Mouse (Mus musculus): ENCODE results near the gene Rnf31.

The Rnf31 gene

DNA sequence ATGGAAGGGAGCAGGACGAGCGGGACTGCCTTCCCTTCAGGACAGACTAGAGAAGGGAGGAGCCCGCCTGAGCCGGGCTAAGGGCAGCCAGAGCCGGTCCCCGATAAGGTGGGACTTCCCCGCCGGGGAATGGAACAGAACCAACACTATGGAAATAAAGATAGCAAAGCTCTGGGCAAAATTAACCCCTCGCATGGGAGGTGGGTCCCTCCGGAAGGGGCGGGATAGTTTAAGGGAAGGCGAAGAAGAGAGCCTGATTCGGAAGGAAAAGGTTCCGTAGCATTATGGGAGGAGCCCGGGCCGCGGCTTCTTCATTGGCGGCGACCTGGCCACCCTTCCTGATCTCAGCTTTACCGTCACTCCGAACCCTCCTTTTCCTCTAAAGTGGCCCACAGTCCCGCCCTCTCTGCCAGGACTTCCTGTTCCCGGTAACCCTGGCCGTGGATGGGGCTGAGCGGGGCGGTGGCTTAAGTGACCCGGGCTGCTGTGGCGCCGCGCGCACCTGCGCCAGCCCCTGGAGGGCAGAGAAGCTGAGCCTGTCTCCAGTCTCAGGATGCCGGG lies at the start of gene Rnf31:
TSS of gene Rnf31 (plus strand) at position 378 of the 561 bp plus-strand sequence.
- under 1% methylated on average over 33 of the region's 33 CpGs for WGBS

DNA sequence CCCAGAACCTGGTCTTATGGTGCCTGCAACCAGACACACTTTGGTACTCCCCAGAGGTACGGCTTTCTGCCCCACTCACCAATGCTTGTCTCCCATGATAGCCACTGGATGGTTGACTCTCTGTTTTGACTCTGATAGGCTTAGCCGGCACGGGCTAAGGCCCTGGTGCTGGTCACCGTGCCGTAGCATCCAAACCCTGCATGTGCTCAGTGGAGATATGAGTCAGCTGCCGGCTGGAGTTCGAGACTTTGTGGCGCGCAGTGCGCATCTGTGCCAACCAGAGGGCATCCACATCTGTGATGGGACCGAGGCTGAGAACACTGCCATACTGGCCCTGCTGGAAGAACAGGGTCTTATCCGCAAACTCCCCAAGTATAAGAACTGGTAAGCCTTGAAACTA lies 49.2 kb upstream of the Rnf31 start:
- WGBS = 97% methylated on average over 12 of the region's 12 CpGs

DNA sequence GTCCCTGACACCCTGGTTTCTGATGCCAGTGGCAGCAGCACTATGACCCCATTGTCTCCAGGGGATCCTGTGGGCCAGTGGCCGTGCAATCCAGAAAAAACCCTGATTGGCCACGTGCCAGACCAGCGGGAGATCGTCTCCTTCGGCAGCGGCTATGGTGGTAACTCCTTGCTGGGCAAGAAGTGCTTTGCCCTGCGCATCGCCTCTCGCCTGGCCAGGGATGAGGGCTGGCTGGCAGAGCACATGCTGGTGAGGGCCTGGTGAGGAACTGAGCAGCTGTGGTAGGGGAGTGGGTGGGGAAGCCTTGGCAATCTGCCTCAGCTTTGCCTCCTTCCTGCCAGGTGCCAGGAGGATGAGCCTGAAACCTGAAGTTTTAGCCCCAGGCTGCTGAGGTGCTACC lies 47.2 kb upstream of the Rnf31 start:
- 34% methylated on average over 9 of the region's 9 CpGs for WGBS

DNA sequence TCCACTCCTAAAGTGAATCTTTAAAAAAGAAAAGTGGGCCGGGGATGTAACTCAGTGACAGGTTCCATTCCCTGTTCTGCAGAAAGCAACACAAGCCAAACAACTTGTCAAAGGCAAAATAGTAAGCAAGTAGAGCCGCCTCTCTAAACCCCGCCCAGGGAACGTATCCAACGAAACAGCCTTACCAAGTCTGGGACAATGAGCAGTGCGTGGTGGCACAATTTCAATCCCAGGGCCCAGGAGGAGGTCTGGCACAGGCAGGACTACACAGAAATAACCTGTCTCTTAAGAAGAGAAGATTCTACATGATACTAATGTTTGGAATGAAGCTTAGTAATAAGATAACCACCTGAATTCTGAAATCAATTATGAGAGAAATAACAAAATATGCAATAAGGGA lies 41.3 kb upstream of the Rnf31 start:
- WGBS = 73% methylated on average over 6 of the region's 6 CpGs

DNA sequence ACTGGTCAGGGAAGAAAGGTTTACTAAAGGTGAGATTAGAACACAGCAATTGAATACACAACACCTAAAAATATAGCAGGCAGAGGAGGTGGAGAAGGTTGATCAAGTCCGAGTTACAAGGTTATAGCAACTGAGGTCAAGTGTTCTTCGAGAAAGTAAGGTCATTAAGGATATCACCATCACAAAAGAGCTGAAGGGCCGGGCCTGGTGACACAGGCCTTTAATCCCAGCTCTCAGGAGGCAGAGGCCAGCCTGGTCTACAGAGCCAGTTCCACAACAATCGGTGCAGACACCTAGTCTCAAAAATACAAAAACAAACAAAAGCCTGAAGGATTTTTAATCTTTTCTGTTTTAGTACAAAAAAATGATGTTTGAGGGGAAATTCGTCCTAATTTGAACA lies 40.2 kb upstream of the Rnf31 start:
- WGBS = 84% methylated on average over 5 of the region's 5 CpGs

DNA sequence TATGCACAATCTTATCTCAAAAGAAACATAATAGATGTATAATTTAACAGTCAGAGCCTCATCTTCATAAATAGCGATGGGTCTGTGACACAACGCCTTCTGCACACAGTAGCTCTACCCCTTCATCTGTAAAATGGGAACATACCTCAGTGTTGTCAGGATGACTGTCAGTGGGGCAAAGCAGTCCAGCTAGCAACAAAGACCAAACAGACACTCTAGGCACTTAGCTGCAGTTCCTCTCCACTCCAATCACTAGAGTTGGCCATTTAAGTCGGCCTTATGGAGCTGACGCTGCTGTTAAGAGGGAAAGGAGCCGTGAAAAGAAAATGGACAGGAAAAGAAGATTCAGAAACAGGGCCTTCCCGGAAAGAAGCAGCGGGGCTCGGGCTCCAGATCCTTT lies 39.7 kb upstream of the Rnf31 start:
- WGBS = 90% methylated on average over 8 of the region's 8 CpGs

DNA sequence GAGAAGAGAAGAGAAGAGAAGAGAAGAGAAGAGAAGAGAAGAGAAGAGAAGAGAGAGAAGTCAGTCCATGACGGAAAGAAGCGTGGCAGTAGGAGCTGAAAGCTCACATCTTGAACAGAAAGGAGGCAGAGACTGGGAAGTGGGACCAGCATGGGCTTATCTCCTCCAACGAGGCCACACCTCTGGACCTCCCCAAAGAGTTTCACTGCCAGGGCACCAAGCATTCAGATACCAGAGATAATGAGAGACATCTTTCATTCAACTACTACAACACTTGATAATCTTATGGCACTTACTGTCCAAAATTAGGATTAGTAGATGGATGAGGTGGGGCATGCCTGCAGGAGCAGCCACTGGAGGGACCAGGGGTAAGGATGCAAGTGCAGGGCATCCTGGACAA lies 35.7 kb upstream of the Rnf31 start:
- 86% methylated on average over 3 of the region's 3 CpGs for WGBS

DNA sequence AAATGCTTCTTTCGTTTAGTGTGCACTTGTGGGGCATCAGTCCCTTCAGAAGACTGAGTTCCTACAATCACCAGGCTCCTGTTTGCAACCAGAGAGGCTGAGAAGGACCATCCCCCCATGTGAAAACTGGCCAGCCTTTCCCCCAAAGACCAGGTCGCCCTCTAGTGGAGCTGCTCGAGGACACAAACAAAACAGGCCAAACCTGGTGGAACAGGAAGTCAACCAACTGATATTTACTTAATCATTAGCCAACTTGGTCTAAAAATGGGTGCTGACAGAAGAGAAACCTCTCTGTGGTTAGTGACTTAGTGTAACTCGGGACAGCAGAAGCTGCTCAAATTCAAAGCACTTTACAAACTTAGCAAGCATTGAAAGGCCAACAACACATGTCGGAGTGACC lies 34.5 kb upstream of the Rnf31 start:
- WGBS = 29% methylated on average over 5 of the region's 5 CpGs

DNA sequence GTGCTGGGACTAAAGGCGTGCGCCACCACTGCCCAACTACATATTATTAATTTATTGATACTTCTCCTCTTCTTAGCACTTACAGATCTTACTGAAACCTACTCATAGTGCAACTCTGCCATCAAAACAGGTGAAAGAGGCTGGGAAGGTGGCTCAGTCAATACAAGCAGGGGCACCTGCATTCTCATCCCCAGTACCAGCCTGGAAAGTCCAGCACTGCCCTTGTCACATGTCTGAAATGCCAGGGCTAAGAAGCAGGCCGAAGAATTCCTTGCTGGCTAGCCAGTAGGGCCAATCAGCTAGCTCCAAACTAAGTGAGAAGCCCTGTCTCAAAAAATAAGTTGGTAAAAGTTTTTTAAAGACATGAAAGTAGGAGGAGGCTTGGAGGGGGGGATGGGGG lies 33.9 kb upstream of the Rnf31 start:
- 93% methylated on average over 3 of the region's 3 CpGs for WGBS

DNA sequence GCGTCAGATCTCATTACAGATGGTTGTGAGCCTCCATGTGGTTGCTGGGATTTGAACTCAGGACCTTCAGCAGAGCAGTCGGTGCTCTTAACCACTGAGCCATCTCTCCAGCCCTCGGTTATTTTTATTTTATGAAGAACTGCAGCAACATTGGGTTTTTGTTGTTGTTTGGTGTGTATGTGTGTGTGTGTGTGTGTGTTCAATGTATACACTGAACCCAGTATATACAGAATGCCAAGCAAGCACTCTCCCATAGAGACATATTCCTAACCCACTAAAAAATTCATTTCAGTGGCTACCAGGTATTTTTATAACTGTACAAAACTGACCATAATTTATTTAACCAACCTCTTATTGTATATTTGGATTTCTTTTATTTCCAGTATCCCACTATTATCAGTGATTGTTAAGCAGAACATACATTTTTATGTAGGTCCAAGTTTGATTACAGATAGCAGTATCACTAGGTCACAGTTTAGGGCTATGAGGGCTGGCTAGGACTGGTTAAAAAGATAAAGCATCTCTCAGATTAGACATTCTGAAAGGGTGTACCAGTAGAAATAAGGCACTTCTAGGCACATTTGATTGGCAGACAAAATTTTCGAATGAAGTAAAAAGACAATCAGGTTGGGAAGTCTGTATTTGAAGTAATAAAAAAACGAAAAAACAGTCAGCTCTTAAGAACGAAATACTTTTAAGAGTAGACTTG lies 32.6 kb upstream of the Rnf31 start:
- WGBS = 49% methylated on average over 6 of the region's 6 CpGs

DNA sequence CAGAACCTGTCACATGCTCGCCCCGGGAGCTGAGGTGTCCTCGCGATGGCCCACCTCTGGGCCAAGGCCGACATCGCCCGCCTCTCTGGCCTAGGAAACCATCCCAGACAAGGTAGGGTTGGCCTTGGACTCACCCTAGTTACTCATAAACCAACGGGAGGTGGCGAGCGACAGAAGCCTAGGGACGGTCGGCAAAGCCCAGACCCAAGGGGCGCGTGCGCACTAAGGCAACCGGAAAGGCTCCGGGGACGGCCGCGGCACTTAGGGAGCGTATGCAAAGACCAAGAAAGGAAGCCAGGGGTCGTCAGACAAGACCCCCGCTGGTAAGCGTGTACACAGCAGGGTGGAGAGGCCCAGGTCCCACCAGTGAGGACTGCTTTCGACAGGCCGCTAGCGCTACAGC lies 31.7 kb upstream of the Rnf31 start, which contains the start of gene Dcaf11:
TSS of gene Dcaf11 (plus strand) at position 208 of the 403 bp plus-strand sequence.
- WGBS = under 1% methylated on average over 27 of the region's 27 CpGs

DNA sequence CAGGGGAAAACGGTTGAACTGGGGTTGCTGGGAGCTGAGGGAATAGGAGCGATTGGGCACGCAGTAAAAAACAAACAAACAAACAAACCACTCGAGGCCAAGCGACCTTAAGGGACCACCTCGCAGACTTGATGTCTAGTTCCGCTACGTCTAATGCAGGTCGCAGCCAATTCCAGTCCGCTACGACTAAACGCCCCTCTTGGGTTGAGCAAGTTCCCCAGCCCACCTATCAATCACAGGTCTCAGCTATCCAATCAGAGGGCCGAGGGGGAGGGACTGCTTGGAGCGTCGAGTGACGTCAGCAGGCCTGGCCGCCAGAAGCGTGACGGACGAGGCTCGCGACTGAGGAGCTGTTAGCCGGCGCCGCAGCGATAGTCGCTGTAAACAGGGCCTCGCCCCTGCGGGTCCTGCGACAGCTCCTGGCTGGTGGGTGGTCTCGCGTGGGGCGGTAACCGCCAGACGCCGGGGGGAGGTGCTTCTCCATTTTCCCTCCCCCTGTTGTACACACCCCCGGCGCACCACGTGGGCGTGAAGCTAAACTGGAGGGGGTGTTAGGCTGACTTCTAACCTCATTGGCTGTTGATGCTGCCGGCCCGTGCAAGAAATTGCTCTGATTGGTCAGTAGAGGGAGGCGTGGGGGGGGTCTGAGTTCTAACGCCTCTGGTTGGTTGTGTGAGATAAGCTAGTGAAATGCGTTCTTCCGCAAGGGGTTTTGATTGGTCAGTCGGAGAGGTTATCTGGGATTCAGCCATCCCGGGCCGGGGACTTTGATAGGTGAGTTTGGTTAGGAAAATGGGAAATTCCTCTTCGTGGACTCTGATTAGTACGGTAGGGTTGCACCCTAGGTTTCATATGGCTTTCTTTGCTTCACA lies 31.1 kb upstream of the Rnf31 start, which contains the start of gene A730061H03Rik:
TSS of gene A730061H03Rik (minus strand) at position 205 of the 872 bp plus-strand sequence.
- WGBS = under 1% methylated on average over 51 of the region's 51 CpGs

DNA sequence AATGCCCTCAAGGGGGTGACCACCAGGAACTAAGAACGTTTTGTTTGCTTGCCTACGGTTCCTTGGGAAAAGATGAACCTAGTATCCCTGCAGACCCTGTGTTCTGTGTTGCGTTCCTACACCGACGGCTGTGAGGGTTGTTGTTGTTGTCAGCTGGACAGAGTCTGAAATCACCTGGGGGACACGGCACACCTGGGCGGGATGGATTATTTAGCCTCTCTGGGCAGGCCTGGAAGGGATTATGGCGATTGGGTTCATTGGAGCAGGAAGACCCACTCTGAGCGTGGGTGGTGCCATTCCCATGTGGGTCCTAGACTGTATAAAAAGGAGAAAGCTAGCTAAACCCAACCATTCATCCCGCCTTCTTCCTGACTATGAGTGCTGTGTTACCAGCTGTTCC lies 29.6 kb upstream of the Rnf31 start:
- whole genome bisulfite sequencing = 87% methylated on average over 10 of the region's 10 CpGs

DNA sequence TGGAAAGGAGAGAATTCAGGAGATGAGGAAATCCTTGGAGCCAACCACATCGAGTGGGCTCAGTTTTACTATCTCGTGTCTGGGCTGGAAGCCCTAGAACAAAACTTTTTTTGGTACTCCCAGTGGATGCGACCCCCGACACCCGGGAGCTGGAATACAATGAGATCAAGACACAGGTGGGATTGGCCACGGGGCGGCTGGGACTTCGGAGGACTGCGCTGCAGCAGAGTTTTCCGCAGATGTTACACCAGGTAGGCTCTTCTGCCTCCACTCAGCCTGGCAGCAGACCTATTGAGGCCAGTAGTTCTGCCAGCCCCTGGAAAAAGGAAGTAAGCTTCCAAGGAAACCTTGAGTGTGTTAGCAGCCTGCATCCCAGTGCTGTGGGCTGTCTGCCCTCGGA lies 28.3 kb upstream of the Rnf31 start:
- WGBS = 91% methylated on average over 11 of the region's 11 CpGs

DNA sequence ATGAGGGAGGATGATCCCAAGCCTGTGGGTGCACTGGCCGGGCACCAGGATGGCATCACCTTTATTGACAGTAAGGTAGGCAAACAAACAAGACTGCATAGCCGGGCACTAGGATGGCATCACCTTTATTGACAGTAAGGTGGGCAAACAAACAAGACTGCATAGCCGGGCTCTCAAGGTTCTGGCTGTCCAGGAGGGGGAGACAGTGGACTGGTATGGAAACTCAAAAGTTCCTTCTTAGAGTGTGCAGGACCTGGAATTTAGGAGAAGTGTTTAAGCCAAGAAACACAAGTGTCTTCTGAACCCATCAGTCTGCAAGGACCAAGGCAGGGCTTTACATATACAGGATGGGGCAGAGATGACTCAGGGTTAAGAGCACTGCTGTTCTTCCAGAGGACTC lies 25.8 kb upstream of the Rnf31 start:
- 83% methylated on average over 3 of the region's 3 CpGs for WGBS

DNA sequence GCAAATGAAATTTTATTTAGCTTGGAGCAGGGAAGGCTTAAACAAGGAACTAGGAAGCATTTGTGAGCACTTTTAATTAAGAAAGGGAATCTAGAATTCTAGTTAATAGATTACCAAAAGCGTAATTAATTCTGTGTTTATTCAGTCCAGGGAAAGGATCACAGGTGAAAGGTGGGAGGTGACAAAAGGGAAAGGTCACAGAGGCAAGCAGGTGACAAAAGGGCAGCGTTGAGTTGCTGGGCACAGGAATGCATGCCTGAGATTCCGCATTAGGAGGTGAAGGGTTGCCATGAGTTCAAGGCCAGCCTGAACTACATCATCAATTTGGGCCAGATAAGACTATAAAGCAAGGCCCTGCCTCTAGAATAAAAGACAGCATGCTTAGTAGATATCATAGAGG lies 24.0 kb upstream of the Rnf31 start:
- WGBS = 97% methylated on average over 3 of the region's 3 CpGs

DNA sequence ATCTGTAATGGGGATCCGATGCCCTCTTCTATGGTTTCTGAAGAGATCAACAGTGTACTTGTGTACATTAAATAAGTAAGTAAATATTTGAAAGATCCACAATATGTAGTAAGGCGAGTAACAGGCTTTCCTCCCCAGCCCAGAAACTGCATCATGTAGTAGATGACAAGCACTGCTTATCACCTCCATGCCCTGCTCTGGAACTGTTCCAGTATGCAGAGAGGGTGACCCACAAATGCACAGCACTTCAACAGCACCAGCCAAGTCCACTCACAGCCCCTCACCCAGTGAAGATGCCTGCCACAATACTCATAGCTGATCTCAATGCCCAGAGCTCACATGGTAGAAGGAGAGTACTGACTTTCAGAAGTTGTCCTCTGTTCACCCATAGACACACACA lies 20.9 kb upstream of the Rnf31 start:
- 98% methylated on average over 2 of the region's 2 CpGs for WGBS

DNA sequence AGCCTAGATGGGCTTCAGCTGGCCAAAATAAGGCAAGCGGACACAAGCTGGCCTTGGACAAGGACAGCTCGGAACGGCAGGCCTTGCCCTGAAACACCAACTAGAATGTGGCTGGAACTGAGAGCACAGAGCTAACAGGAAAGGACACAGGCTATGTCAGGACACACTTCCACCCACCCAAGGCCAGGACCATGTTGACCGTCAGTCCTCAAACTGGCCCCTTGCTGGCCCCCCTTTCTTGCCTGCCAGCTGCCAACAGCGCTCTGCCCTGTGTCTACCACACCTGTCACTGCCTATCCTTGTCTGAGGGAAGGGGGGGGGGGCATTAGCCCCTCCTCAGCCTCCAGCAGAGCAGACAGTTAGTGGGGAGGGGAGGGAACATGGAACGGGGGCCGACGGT lies 16.2 kb upstream of the Rnf31 start, which contains the start of gene Fitm1:
TSS of gene Fitm1 (plus strand) at position 316 of the 400 bp plus-strand sequence.
- WGBS = 76% methylated on average over 8 of the region's 8 CpGs

DNA sequence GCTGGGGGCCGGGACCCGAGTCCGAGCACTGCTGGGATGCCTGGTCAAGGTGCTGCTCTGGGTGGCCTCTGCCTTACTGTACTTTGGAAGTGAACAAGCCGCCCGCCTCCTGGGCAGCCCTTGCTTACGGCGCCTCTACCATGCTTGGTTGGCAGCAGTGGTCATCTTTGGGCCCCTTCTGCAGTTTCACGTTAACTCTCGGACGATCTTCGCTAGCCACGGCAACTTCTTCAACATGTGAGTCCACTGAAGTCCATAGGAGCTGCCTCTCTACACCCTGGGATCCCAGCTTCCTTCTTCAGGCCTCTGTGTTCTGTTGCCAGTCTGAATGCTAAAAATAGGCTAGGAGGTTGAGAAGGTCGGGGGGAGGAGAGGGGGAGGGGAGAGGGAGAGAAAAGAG lies 15.8 kb upstream of the Rnf31 start:
- WGBS = 79% methylated on average over 13 of the region's 13 CpGs

DNA sequence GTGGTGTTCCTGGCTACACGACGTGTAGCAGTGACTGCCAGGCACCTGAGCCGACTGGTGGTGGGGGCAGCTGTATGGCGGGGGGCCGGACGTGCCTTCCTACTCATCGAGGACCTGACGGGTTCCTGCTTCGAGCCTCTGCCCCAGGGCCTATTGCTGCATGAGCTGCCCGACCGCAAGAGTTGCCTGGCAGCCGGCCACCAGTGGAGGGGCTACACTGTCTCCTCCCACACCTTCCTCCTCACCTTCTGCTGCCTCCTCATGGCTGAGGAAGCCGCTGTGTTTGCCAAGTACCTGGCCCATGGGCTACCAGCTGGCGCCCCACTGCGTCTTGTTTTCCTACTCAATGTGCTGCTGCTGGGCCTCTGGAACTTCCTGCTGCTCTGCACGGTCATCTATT lies 15.1 kb upstream of the Rnf31 start:
- 67% methylated on average over 16 of the region's 16 CpGs for WGBS

DNA sequence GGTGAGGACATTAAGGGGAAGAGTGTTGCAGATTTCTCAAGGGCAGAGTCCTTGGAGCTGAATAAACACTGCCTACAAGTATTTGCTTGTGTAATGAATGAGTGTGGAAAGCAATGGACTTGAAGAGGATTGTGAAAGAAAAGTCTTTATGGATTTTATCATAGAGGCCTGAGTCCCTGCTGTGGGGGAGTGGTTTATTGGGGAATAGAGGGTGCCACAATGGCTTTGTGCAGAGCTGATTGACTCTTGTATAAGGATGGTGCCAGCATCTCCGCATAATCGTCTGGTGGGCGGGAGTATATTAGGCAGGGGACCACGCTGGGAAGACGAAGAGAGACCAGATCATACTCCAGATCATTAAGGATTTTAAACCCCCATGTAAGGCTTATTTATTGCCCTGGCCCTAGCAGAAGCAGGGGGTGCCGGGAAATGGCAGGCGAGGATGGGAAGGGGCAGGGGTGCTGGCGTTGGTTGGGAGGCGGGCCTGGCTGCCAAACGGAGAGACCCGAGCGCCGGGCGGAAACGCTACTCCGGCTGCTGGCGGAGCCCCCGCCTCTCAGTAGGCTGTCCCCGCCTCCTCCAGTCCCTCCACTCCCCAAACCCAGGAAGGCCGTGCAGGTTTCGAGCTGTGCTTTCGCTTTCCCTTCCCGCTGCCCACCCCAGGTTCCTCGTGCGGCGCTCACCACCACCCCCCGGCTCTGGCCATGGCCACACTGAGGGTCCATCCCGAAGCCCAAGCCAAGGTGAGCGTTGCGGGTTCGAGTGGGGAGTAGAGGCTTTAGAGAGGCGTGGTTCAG lies 13.4 kb upstream of the Rnf31 start, which contains the start of gene Psme1:
TSS of gene Psme1 (plus strand) at position 253 of the 797 bp plus-strand sequence.
- WGBS = 1% methylated on average over 32 of the region's 32 CpGs
